Mouse (Mus musculus) cerebellum, adult (tissue): ENCODE data around the gene Aggf1.
A peak's percentile ranks its signal among the peaks of the same experiment; 100 is the strongest.

Experiments used
- ATAC-seq: cut with Nextera tagmentation; 2 replicates; pipeline ENCODE4 v1.9.2; 2017; ENCODE audit warnings: mild to moderate bottlenecking, moderate library complexity, mixed read lengths; ENCODE audit not compliant: insufficient number of reproducible peaks, low FRiP score, low TSS enrichment

Gene Aggf1

DNA sequence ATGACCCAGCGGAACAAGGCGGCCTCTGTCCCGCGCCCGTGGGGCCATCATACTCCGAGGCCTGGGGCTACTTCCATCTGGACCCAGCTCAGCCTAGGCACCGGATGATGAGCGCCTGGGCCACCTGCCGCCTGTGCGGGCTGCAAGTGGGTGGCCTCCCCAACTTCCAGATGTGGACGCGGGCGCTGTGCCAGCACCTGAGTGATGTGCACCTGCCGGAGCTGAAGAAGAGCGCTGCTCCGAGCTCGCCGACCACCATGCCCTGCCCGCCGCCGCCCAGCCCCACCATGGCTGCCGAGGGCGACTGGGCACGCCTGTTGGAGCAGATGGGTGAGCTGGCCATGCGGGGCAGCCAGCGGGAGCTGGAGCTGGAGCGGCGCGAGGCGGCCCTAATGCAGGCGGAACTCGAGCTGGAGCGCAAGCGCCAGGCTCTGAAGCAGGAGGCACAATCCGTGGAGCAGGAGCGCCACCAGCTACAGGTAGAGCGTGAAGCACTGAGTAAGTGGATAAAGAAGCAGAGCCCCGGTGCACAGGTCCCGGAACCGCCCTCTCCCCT is 39.0 kb downstream of the Aggf1 start:
- peak; percentile 92 for ATAC-seq

DNA sequence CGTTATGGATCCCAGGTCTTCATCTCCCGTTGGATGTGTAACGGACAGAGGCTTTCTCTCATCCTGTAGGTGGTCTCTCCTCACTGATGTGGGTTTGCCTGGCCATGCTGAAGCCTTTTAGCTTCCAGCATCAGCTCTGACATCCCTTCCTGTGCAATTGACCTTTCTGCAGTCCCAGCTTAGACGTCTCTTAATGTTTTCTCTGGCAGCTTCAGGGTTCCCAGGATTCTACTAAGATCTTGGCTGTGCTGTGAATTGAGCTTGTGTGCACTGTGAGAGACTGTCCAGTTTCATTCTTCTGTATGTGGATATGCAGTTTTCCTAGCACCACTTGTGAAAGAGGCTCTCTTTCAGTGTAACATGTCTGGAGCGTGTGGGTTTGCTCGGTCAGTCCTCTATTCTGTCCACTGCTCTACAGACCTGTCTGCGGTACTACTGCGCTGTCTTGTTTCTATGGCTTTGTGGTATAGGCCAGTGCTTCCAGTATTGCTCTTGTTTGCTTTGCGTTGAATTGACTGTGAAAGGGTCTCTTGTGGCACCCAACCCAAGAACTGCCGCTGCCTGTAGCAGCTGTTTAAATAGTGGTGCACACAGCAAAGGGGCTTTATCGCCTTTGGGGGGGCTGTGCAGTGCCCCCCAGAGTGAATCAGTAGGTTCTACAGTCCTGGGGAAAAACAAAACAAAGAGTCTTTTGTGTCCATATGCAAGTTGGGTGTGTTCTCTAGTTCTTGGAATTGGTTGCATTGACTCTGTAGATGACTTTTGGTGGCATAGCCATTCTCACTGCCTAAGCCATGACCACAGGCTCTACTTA is 42.9 kb downstream of the Aggf1 start:
- no peak for ATAC-seq

DNA sequence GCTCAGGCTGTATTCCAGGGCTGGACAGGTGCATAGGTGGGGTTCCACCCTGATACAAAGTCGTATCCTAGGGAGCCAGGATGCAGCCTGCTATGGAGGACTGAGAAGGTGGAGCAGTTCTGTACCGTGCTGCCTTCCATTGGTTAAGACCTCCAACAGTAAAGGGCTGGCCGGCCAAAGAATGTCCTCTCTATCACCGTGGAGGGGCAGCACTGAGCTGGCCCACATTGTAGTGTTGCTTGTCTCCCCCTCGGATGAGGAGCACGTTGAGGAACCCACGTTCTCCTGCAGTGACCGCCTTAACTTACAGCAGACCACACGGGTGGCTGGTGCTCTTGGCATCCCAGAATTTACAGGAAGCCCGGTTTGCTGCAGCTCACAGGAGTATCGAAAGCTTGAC is 44.6 kb downstream of the Aggf1 start:
- no peak for ATAC-seq

DNA sequence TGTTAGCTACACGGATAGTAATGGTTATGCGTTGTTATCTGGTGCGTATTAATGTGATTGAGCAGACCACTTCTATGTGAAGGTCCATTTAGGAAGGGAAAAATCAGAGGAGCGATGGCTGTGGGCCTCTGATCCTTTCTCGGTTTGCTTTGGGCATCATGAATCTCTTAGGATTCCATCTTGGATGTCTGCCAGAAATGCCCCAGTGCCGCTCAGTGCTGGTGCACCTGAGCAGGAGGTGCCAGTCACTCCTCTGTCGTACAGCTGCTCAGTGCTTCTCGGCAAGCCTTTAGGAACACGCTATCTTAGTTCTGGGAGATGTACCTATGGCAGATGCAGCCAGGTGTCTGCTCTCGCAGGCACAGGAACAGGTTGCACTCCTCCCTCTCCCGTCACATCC is 46.4 kb downstream of the Aggf1 start:
- no peak for ATAC-seq

DNA sequence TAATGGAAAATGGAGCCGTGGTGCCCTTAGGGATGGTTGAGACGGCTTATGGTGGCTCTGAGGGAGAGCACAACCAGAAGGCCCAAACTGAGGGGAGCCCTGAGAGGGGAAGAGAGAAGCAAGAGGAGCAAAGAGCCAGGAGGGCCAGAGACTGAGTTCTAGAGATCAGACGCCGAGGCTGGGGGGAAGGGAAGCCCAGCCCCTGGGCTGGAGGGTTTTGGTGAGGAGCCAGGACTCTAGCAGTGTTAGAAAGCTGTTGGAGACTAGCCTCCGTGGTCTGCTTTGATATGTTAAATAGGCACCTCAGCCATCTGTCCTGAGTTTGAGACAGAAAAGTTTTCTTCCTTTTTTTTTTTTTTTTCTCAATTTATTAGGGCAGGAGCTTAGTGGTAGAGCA is 47.8 kb downstream of the Aggf1 start:
- no peak for ATAC-seq

DNA sequence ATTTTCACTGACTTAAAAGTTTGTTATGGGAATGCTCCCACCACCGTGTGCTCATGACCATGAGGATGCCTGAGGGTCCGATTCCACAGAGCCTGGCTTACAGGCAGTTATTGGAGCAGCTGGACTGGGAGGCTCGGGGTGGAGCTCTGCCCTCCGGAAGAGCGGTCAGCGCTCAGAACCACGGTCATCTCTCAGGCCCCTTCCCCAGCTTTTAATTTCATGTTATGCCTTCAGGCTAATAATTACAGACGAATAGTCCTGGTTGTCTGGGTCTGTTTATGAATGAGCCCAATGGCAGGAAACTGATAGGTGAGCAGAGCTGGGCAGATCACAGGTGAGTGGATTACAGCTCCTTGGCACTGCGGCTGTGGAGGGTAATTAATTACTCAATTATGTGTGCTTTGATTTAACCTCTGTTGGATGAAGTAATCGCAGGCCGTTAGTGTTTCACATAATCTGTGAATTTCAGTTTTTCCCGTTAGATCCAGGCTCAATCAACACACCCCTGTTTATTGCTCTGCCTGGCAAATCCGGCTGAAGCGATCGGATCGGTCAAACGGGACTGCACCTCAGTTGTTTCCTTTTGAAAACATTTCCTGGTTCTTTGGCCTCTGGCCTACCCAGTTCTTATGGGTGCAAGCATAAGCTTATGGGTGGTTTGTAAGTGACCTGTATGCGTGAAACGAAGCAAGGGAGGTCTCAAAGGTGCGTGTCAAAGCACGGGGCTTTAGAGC is 48.4 kb downstream of the Aggf1 start:
- no peak for ATAC-seq

DNA sequence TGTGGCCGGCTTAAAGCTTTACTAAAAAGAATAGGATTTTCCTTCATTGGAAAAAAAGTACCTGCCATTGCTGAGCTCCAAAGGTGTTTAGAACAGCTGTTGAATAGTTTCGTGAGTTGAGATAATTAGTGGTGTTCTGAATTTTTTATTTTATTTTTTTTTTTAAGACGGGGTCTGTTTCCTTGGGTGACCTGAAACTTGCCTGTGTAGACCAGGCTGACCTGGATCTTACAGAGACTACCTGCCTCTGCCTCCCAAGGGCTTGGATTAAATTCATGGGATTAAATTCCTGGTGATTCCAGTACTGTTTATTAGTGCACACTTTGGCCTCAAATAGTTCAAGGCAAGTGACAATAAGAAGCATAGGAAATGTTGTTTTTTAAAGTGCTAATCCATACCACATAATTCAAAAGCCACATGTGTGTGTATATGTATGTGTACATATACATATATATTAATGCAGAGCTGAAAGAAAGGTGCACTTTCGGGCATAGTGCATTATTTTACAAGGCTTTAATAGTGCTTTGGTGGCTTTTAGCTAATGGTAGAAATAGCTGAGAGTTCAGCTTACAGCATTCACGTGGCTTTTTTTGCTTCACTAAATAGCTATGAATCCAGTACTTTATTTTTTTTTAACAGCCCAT is 49.1 kb downstream of the Aggf1 start:
- no peak for ATAC-seq

DNA sequence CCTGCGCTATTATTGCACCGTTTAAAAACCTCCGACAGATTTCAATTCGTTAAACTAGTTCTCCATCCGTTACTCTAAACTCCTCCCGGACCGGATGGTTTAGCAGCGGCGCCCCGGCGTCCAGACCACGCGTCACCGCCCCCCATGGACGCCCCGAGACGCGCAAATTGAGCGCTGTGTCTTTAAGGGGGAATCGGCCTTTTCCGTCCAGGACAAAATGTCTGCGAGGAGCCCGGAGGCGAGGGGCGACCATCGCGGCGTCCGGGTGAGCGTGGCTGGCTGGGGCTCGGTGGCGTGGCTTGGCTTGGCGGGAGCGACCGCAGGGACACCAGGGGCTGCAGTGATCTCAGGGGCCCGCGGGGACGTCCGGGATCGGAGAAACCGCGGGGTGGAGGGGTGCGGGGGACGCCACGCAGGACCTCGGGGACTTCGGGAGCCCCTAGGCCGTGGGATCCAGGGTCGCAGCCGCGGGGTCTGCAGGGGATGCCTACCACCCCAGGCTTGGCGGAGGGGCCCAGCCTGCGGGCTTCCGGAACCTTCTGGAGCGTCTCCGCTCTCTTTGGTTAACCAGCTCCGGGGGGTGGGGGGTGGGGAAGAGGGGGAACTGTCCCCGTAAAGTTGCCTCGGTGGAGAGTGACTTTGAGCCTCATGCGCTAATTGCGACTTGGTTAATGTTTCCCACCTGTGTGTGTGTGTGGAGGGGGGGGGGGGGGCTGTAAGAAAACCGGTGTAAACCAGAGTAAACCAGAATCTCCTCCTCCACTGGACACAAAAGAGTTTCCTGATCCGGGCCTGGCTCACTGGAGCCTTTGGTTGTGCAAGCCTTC is 49.9 kb downstream of the Aggf1 start:
- peak; percentile 56 for ATAC-seq

DNA sequence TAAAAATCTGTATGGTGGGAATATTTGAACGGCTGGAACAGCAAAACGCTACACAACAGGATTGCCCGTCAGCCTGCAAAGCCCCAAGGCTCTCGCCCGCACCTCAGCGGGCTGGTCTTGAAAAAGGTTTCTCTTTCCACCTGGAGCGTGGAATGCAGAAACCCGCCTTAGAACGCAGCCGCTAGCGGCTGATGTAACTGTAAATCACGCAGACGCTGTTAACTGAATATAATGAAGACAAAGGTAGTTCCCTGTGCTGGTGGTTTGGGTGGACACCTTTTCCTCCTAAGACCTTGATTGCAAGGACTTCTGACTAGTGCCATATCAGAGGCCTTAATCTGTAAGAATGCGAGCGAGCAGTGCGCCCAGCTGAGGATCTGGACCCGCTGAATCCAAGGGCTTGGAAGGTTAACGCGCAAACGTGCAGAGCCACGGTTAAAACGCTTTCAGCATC is 50.5 kb downstream of the Aggf1 start:
- peak; percentile 37 for ATAC-seq

DNA sequence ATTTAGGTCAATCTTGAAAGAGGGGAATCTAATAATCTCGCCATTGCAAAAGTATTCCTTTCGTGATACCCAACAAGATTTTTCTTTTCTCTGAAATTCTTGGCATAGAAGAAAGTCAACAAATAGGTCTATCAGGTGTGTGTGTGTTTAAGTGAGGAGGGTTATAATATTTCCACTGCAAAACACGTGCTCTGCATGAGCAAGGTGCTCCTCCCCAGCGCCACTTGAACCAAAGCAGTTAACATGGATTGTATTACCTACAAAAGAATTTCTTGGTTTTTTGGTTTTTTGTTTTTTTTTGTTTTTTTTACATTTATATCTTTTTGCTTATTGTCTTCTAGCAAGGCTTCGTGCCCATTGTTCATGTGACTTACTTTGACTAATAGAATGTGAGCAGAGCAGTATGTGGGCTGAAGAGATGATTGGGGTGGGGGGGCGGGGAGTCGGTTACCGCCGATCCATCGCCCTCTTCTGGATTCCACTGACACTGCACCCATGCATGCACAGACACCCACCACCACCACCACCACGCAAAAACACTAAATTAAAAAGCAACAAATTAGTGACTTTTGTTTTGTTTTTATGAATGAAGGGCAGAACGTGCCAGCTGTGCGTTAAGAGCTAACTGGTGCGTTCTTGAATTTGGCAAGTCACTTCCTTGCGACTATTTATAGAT is 51.1 kb downstream of the Aggf1 start:
- ATAC-seq: peak; percentile 42; the same call in 1 of the 2 replicates

DNA sequence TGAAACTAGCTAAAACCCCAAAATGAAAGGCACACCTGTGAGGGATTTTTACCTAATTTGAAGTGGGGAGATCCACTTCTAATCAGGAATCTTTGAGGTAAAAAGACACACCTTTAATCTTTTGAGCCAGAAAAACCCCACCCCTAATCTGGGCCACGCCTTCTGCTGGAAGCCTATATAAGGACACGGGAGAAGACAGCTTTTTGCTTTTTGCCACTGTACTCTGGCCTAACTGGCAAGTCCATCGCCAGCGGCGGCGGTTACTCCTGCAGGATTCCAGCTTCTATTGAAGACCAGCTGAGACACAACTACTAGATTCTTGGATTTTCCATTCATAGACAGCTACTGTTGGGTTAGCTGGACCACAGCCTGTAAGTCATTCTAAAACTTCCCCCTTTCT is 51.8 kb downstream of the Aggf1 start, which contains the start of gene Zbed3:
Gene Zbed3 (plus strand): TSS at position 213 of the 400 bp plus-strand sequence.
- ATAC-seq: no peak

DNA sequence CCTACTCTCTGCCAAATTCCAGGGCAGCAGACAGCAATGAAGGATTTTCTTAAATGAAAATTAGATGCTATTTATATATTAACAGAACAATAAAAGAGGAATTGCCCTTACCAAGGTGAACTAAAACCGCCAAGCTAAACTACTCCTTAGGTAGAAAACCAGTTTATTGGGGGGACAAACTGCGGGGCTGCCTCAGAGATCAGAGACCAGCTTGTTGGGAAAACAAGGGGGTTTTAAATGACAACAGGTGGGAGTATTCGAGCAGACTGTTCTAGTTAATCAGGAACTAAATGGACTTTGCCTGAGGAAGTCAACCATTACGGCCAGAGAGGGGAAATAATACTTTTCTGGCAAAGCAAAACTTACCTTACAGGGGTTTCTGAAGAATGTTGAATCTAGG is 54.7 kb downstream of the Aggf1 start:
- no peak for ATAC-seq

DNA sequence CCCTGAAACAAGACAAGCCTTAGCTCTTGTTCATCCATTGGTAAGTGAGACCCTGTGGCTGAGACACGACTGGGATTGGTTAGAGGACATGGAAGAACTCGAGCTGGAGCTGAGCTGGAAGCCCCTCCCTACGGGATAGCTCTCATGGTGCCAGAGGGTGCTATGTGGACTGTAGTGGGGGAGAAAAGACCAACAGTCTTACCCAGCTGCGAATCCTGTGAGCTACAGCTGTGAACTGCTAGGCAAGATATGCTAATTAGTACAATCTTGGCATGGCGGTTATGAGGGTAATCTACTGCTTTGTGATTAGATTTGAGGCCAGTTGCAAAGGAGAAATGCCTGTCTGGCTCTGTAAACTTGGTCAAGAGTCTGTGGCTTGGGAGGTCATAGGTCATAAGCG is 56.0 kb downstream of the Aggf1 start:
- no peak for ATAC-seq

DNA sequence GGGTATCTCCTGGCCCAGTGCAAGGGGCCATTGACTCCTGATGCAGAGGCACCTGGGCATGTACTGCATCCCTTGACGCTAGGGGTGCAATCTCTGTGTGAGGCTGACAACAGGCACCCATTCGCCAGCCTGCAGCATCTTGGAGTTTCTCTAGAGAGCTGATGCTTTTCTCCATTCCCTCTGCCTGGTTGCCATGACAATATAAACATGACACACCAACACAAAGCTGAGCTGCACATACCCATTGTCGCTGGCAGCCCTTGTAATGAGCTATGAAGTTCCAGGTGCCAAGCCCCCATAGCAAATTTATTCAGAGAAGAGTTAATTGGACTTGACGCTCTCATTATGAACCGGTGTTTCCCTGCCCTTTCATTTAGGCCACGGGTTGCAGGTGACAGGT is 63.1 kb downstream of the Aggf1 start:
- no peak for ATAC-seq

DNA sequence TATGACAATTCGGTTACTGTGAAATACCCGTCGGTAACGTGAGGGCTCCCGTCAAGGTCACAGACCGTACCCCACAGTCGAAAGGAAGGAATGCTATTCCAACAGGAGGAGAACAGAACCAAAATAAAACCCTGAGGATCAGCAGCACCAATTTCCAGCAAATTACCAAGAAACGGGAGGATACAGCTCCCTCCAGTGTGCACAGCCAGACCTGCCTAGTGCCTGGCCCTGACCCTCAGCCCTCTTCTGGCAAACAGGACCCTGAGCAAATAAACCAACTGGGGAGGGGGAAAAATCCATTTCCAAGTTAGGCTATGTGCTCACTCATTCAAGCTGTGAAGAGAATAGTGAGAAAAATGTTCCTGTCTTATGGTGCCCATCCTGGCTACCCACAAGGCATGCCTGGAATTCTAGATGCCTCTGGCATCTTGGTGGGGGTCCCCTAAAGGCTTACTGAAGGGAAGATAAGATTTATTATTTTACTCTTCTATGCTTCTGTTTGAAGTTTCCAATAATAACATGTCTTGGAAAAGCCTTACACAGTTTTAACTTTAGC is 68.0 kb downstream of the Aggf1 start:
- no peak for ATAC-seq

DNA sequence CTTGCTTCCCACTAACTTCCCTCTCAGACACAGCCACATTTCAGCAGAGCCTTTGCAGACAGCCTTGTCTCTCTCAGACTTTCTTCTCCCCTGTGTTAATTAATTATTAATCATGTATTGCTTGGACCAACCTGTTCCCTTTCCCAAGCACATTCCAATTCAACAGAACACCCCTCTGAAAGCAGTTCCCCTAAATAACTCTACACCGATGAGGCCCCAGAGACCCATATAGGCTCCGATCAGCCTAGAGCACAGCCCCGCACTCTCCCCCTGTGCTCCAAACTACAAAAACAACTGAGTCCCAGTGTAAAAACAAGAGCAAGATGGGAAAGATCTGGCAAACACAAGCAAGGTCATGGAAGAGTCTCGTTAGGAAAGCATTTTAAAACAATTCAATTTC is 68.6 kb downstream of the Aggf1 start:
- no peak for ATAC-seq
